Mouse (Mus musculus) ES-Bruce4 (cell line): ENCODE measurements around the gene Dlat. TPM values are rescaled to one million over a fixed set of nuclear protein-coding genes. Genes with fewer than 3 reads are reported as not detected.

Experiments
- H3K27ac ChIP-seq: 2 replicates; pipeline ENCODE4 v1.5.1; 2012; ENCODE audit warnings: low read length, inconsistent platforms; ENCODE audit not compliant: insufficient read depth
- H3K27me3 ChIP-seq: 2 replicates; pipeline ENCODE4 v1.6.1; 2012; ENCODE audit warnings: mild to moderate bottlenecking, low read length, inconsistent platforms; ENCODE audit not compliant: control insufficient read depth, poor library complexity, insufficient read depth, severe bottlenecking
- H3K36me3 ChIP-seq: 2 replicates; pipeline ENCODE4 v1.6.1; 2012; ENCODE audit warnings: inconsistent platforms, mild to moderate bottlenecking, low read length, moderate library complexity; ENCODE audit not compliant: control insufficient read depth, poor library complexity, insufficient read depth, severe bottlenecking
- H3K4me1 ChIP-seq: one replicate; pipeline ENCODE4 v1.8.1; 2011; ENCODE audit warnings: low read length; ENCODE audit not compliant: control insufficient read depth, insufficient read depth
- H3K4me3 ChIP-seq: 2 replicates; pipeline ENCODE4 v1.5.1; 2011; ENCODE audit warnings: low read depth, mild to moderate bottlenecking, low read length
- H3K9ac ChIP-seq: 2 replicates; pipeline ENCODE4 v1.6.1; 2012; ENCODE audit warnings: low read depth, mild to moderate bottlenecking, inconsistent platforms; ENCODE audit not compliant: poor library complexity, severe bottlenecking
- H3K9me3 ChIP-seq: replicated peaks from 2 replicates; pipeline ENCODE4 v1.6.1; 2012; ENCODE audit warnings: mild to moderate bottlenecking, low read length, inconsistent platforms; ENCODE audit not compliant: control insufficient read depth, poor library complexity, insufficient read depth, severe bottlenecking
- CTCF ChIP-seq: IDR thresholded peaks from one replicate; pipeline ENCODE4 v1.8.1; 2011; ENCODE audit warnings: low read depth, low read length
- EP300 ChIP-seq: IDR thresholded peaks from 2 replicates; pipeline ENCODE4 v1.6.1; 2011; ENCODE audit warnings: low read depth, low read length; ENCODE audit not compliant: insufficient read depth
- POLR2A ChIP-seq: IDR thresholded peaks from one replicate; pipeline ENCODE4 v1.8.1; 2011; ENCODE audit warnings: low read length; ENCODE audit not compliant: insufficient read depth
- polyA plus RNA-seq: library from polyadenylated mRNA; stranded (reverse); fragments of >200 nt; gene quantifications from 2 replicates; pipeline ENCODE4 v1.2.4, GENCODE M21; 2011; ENCODE audit warnings: low read depth; ENCODE audit not compliant: missing spikeins, insufficient read depth, insufficient read length

Gene Dlat
- polyA plus RNA-seq, 1 experiment: 68.3 TPM

DNA sequence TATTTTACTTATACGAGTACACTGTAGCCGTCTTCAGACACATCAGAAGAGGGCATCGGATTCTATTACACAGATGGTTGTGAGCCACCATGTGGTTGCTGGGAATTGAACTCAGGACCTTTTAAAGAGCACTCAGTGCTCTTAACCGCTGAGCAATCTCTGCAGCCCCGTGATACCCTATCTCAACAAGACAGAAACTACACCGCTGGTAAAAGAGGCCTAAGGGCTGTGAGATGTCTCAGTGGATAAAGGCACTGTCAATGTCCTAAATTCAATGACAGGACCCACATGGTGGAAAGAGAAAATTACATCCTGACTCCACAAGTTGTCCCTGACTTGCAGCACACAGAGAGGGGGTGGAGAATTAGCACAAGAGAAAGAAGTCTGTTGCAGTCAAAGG, 6.9 kb upstream of the Dlat start:
- H3K36me3 ChIP-seq: no peaks in the 10 kb centered on the region
- no peaks in the 10 kb centered on the region for H3K27me3 ChIP-seq
- H3K4me3 ChIP-seq: no peak overlapping the region
- no peaks in the 10 kb centered on the region for H3K4me1 ChIP-seq
- TF ChIP-seq CTCF (no peak), EP300 (no peak), POLR2A (no peak)
- no peak overlapping the region for H3K9ac ChIP-seq
- no peaks in the 10 kb centered on the region for H3K9me3 ChIP-seq
- no peak overlapping the region for H3K27ac ChIP-seq

DNA sequence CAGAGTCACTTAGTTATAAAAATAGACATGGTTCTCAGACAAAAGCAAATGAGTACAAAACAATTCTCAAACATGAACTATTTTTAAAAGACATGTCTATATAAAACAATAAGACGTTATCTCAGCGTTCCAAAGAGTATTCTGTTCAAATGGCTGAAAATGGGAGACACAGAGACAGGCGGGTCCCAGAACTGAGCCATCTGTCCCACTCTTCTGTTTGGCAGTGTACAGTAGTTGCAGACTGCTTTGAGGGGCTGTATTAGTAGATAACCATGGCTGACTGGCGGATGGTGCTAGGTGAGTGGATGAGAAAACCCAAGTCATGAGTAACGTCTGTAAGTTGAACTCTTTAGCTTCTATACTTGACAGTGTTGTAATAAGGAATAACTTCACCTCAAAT, 5.2 kb upstream of the Dlat start:
- Histone ChIP-seq H3K4me1 (no peaks in the 10 kb centered on the region), H3K27me3 (no peaks in the 10 kb centered on the region), H3K27ac (no peak overlapping the region), H3K4me3 (no peak overlapping the region), H3K36me3 (no peaks in the 10 kb centered on the region), H3K9ac (no peak overlapping the region), H3K9me3 (no peaks in the 10 kb centered on the region)
- TF ChIP-seq CTCF: no peak
- TF ChIP-seq EP300: no peak
- TF ChIP-seq POLR2A: no peak

DNA sequence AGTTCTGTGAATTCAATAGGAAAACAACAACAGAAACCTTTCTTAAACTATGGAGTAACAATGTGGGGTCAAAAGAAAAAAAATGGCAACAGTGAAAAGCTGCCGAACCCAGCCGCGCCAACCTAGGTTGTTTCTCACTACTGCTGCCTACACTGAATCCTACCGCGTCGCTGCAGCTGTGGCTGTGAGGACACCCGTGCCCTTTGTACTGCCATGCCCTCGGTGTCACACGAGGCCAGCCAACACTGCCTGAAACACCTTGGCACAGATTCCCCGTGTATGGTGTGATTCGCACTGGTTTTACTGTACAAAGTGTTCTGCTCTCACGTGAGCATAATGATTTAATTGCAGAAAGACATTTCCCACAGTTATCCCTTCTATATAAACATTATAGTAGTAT, 851 bp upstream of the Dlat start:
- TF ChIP-seq POLR2A (no peak), EP300 (no peak), CTCF (no peak)
- H3K36me3 ChIP-seq: peaks cover 7% of the 10 kb centered on the region; the same call in 1 of the 2 replicates
- H3K27ac ChIP-seq: no peak overlapping the region
- H3K9me3 ChIP-seq: no peaks in the 10 kb centered on the region
- peak overlapping the region; percentile 8 for H3K4me3 ChIP-seq
- H3K9ac ChIP-seq: no peak overlapping the region
- no peaks in the 10 kb centered on the region for H3K4me1 ChIP-seq
- H3K27me3 ChIP-seq: no peaks in the 10 kb centered on the region

DNA sequence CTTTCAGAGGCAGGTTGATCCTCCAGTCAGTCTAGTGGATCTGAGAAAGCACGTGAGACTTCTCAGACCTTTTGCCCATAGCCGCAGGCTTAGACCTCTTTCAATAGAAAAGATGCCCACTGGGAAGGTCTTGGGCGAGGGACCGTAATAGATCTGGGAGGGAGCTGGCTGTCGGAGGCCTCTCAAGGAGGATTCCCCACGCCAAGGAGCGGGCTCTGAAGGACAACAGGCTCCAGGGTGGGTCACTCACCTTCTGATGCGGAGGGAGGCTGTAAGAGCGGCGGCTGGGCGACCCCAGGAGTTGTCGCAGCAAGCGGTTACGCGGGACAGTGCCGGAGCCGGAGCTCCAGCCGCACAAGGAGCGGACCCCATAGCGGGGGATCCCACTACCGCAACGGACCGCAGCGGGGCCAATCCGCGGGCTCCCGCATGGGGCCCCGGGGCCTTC, 615 bp downstream of the Dlat start:
- TF ChIP-seq EP300 (no peak), POLR2A (no peak), CTCF (no peak)
- peak overlapping the region; percentile 91 for H3K9ac ChIP-seq
- H3K27me3 ChIP-seq: no peaks in the 10 kb centered on the region
- H3K4me3 ChIP-seq: peak overlapping the region; percentile 98
- no peak overlapping the region for H3K27ac ChIP-seq
- H3K4me1 ChIP-seq: no peaks in the 10 kb centered on the region
- no peaks in the 10 kb centered on the region for H3K9me3 ChIP-seq
- peaks cover 7% of the 10 kb centered on the region; the same call in 1 of the 2 replicates for H3K36me3 ChIP-seq

DNA sequence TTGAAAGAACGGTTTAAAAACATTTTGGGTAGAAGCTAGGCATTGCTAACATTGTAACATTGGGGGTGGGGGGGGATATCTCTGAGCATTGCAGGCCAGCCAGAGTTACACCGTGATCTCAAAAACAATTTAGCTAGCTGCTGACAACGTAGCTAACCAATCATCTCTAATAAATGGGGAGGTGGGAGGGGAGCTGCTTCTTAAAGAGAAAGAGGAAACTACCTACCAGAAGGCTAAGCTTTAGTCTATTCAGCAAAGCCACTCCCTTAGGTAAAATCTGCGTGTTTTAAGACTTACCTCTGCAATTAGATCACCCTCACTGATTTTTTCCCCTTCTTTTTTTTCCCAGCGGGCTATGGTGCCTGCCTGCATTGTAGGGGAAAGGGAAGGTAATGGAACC, 1.2 kb downstream of the Dlat start:
- Histone ChIP-seq H3K27ac (no peak overlapping the region), H3K4me3 (peak overlapping the region; percentile 98), H3K36me3 (peaks cover 7% of the 10 kb centered on the region; the same call in 1 of the 2 replicates), H3K4me1 (no peaks in the 10 kb centered on the region), H3K9ac (peak overlapping the region; percentile 91), H3K27me3 (no peaks in the 10 kb centered on the region), H3K9me3 (no peaks in the 10 kb centered on the region)
- TF ChIP-seq CTCF: no peak
- TF ChIP-seq EP300: no peak
- no peak for TF ChIP-seq POLR2A

DNA sequence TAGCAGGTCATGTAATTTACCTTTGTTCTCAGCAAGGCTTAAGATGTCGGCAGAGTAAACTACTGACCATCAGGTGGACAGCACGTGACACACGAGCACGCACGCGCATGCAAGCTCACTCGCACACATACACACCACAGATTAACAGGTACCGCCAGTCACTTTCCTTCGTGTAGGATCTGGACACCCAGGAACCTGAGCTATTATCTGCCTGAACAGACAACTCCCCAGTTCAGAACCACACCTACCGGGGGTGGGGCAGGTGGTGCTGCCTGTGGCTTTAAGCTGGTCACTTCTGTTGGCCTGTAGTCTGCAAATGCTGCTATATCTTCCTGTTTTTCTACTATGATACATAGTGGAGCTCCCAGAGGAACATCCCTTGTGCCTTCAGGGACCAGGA, 9.1 kb downstream of the Dlat start:
- Histone ChIP-seq H3K9me3 (no peaks in the 10 kb centered on the region), H3K4me1 (peaks cover 2% of the 10 kb centered on the region), H3K27me3 (no peaks in the 10 kb centered on the region), H3K4me3 (no peak overlapping the region), H3K9ac (no peak overlapping the region), H3K27ac (no peak overlapping the region), H3K36me3 (peaks cover 24% of the 10 kb centered on the region)
- TF ChIP-seq EP300 (no peak), POLR2A (no peak), CTCF (no peak)
